Mouse (Mus musculus) ovary, adult 18-20 months (tissue): Measurements from ENCODE around the gene Gm10408.
"Not testable (repeated sequence)": the region's sequence is repeated elsewhere in the genome, so short reads cannot be mapped to it uniquely, and the experiment has no call there.

Source experiments
- DNase-seq: peaks from one replicate; pipeline ENCODE4 v3.0.0; 2022; ENCODE audit warnings: low spot score, mixed read lengths

The Gm10408 gene

GRCm38 (mm10) chr14:3449079-3449478 is at the start of gene Gm10408:
TSS of gene Gm10408 (plus strand) at chr14:3449379.
- not testable (repeated sequence) for DNase-seq

DNA sequence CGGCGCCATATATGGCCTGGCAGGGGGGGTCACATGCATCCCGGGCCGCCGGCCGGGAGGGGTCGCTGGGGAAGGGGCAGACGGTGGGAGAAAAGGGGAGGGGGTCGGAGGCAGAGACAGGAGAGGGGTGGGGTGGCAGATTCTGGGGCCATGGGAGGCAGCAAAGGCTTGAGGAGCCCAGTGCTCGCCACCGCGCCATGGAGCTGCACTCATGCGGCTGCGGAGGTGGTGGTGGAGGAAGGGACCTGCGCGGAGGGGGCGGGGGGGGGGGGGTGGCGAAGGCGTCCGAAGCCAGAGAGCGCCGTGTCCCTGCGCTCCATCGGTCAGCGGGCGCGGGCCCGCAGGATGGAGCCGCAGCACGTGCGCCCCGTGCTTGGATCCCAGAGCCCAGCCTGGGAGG is 36.9 kb upstream of the Gm10408 start, which contains the start of gene Gm10409:
Gene Gm10409 (plus strand): TSS at position 301 of the 400 bp plus-strand sequence.
- DNase-seq = not testable (repeated sequence)

DNA sequence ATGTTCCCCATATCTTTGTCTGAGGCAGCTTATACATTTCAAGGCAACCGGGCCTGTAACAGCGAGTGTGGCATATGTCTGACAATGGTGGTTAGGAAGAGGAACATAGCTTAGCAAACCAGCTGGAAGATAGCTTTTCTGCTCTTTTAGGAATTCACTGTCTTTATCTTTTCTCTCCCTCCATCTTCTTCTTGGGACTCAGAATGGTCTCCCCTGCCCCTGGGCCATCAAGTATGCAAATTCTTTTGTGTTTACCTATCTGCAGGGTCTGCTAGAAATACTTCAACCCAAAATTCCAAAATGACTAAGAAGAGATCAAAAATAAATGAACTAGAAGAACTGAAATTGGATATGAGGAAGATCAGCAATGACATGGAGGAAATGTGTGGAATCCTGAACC is 21.4 kb upstream of the Gm10408 start, which contains the start of gene Gm3005:
Gene Gm3005 (plus strand): TSS at position 301 of the 400 bp plus-strand sequence.
- not testable (repeated sequence) for DNase-seq
